Mouse (Mus musculus): ENCODE data around the gene Hecw2.

Gene Hecw2

GRCm38 (mm10) chr1:53900416-53900815, 294.6 kb downstream of the Hecw2 start:
- no peak for TF ChIP-seq GATA4 (IDR thresholded peaks at IDR 0.05; ENCODE audit: insufficient replicate concordance, low read length)

- no peak for TF ChIP-seq GATA4 (IDR thresholded peaks at IDR 0.05; ENCODE audit: insufficient replicate concordance, low read length)
Observed at GRCm38 (mm10) chr1:53894299-53894698, 300.7 kb downstream of the Hecw2 start.

GRCm38 (mm10) chr1:53890380-53890779, 304.6 kb downstream of the Hecw2 start:
- no peak for TF ChIP-seq GATA4 (IDR thresholded peaks at IDR 0.05; ENCODE audit: insufficient replicate concordance, low read length)

- no peak for TF ChIP-seq GATA4 (IDR thresholded peaks at IDR 0.05; ENCODE audit: insufficient replicate concordance, low read length)
Observed at GRCm38 (mm10) chr1:53889806-53890205, 305.2 kb downstream of the Hecw2 start.

GRCm38 (mm10) chr1:53882480-53882879, 312.5 kb downstream of the Hecw2 start:
- TF ChIP-seq GATA4 (IDR thresholded peaks at IDR 0.05; ENCODE audit: insufficient replicate concordance, low read length): no peak

- no peak for TF ChIP-seq GATA4 (IDR thresholded peaks at IDR 0.05; ENCODE audit: insufficient replicate concordance, low read length)
Observed at GRCm38 (mm10) chr1:53875919-53876318, 319.0 kb downstream of the Hecw2 start.

- no peak for TF ChIP-seq GATA4 (IDR thresholded peaks at IDR 0.05; ENCODE audit: insufficient replicate concordance, low read length)
Observed at GRCm38 (mm10) chr1:53867316-53867715, 327.7 kb downstream of the Hecw2 start.

GRCm38 (mm10) chr1:53866374-53866902, 328.5 kb downstream of the Hecw2 start:
- TF ChIP-seq GATA4 (IDR thresholded peaks at IDR 0.05; ENCODE audit: insufficient replicate concordance, low read length): no peak

- TF ChIP-seq GATA4 (IDR thresholded peaks at IDR 0.05; ENCODE audit: insufficient replicate concordance, low read length): no peak
Observed at GRCm38 (mm10) chr1:53864046-53864445, 330.9 kb downstream of the Hecw2 start.

- TF ChIP-seq GATA4 (IDR thresholded peaks at IDR 0.05; ENCODE audit: insufficient replicate concordance, low read length): no peak
Observed at GRCm38 (mm10) chr1:53860611-53861010, 334.4 kb downstream of the Hecw2 start.

GRCm38 (mm10) chr1:53859175-53859574, 335.8 kb downstream of the Hecw2 start:
- TF ChIP-seq GATA4 (IDR thresholded peaks at IDR 0.05; ENCODE audit: insufficient replicate concordance, low read length): no peak

GRCm38 (mm10) chr1:53856501-53857103, 338.4 kb downstream of the Hecw2 start:
- TF ChIP-seq GATA4 (IDR thresholded peaks at IDR 0.05; ENCODE audit: insufficient replicate concordance, low read length): no peak

- no peak for TF ChIP-seq GATA4 (IDR thresholded peaks at IDR 0.05; ENCODE audit: insufficient replicate concordance, low read length)
Observed at GRCm38 (mm10) chr1:53855732-53856131, 339.2 kb downstream of the Hecw2 start.

GRCm38 (mm10) chr1:53852086-53852610, 342.8 kb downstream of the Hecw2 start:
- no peak for TF ChIP-seq GATA4 (IDR thresholded peaks at IDR 0.05; ENCODE audit: insufficient replicate concordance, low read length)

- TF ChIP-seq GATA4 (IDR thresholded peaks at IDR 0.05; ENCODE audit: insufficient replicate concordance, low read length): no peak
Observed at GRCm38 (mm10) chr1:53851334-53851733, 343.6 kb downstream of the Hecw2 start.

GRCm38 (mm10) chr1:53850891-53851290, 344.1 kb downstream of the Hecw2 start:
- no peak for TF ChIP-seq GATA4 (IDR thresholded peaks at IDR 0.05; ENCODE audit: insufficient replicate concordance, low read length)

Measured in liver, adult (tissue).